Mouse (Mus musculus): ENCODE measurements around the gene Lrit2.

The Lrit2 gene

DNA sequence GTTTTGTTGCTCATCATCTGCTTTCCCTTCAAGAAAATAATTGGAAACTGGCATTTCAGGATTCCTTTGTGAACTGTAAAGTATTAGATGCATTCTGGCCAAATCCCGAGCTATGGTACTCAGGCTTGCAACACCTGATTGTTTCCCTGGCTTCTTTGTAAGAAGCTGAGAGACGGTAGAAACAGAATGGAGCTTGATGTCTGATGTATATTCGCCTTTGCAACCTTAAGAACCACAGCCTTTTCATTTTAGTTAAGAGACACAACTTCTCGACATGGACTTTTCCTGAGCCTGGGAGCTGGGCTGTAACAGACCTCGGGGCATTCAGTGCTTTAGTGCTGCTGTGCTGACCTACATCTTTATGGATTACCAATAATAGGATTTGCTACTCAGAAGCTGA is at the start of gene Lrit2:
Lrit2 (plus strand) TSS at position 301 of the 400 bp plus-strand sequence.
- DNase-seq: no peak

DNA sequence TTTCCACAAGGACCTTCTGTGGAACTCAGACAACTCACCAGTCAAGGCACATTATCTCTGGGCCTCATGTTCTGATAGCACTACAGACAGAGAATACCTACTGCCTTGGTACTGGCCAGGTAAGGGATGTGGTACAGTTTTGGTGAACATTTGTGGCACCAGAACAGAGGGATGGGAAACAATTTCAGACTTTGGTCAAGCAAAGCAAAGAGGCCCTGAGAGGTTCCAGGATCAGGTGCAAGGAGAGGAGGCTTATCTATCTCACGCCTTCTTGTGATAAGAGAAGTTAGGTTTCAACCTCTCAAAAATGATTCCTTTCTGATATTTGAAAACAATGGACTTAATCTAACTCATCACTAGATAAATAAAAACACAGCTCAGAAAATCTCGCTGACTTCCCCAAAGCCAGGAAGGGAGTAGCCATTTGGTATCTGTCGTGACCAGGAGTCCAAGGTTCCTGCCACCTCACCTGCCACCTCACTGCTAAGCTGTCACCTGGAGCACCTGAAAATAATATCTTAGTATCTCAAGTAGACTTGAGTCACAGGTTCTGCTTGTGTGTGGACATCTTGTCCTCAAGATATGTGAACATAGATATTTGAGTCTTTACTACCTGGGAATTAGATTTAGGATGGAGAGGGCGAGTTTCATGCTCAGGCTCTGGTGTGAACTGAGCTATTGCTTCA is 40.3 kb upstream of the Lrit2 start:
- no peak for DNase-seq

DNA sequence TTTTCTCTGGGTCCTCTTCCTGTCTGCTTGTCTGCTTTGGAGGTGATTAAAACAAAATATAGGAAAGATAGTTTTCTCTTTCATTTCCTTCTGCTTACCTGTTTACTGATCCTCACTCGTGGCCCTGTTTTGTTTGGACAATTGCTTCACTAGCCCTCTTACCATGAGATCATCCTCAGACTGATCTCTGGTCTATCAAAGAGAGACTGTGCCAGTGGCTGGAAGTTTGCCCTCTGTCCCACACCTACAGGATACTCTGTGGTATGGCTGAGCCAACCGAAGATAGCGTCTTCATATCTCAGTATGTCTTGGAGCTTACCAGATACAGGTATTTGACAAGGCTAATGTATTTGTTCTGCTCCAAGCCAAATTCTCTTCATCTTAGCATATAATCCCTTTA is 39.8 kb upstream of the Lrit2 start:
- no peak for DNase-seq

DNA sequence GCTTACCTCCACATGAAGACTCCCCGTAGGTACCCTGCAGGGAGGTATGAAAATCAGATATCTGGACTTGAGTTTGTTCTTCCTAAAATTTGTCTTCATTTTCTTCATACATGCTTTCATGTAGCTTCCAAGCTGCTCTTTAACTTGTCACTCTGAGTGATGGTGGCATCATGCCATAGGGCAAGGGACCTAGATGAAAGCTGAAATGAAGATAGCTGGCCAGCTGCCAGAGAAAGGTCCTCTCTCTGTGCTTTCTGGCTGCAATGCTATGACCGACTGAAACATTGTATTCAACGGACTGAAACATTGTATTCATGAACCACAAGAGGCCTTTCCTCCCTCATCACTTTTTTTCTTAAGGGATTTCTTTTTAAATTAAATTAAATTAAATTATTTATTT is 39.2 kb upstream of the Lrit2 start:
- DNase-seq: no peak

DNA sequence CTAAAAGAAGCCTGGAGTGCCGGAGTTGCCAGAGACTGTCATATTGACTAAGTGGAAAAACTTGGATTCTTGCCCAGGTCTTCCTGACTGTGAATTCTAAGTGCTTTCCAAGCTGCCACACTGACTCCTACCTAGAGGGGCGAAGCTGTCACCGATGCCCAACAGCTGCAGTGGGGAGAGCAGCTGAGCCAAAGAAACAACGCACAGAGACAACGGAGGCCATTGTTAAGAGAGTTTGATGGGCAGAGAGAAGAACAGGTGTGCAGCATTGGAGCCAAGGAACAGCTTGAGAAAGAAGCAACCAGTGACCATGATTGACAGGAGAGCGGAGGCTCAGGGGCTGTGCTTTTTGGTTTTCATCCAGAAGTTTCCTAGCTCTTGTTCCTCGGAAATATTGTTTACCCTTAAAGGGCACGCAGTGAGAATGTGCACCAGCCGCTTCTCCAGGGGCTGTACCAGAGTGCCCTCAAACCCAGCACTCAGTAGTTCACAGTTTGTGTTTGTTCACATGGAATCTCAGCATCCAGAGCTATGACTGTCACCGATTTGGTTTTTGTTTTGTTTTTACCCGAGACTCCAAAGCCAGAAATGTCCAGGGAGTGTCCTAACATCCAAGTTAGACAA is 35.1 kb upstream of the Lrit2 start:
- no peak for DNase-seq

DNA sequence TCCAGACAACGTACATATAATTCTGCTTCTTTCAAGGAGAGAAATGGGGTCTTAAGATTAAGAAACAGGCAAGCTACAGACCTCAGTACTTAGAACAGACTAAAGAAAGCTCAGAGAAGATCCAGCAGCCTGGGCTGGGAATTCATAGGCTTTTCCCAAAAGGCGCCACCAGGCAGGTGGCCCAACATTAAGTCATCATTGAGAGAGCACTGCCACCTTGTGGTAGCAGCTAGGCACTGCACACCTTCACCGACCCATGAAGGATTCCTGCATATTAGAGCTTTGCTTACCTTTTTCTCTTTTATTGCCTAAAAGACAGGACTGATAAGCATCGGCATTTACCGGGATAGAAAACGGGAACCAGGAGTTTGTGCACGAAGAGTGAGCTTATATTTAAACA is 34.5 kb upstream of the Lrit2 start:
- peak; percentile 35 to 45 for DNase-seq

DNA sequence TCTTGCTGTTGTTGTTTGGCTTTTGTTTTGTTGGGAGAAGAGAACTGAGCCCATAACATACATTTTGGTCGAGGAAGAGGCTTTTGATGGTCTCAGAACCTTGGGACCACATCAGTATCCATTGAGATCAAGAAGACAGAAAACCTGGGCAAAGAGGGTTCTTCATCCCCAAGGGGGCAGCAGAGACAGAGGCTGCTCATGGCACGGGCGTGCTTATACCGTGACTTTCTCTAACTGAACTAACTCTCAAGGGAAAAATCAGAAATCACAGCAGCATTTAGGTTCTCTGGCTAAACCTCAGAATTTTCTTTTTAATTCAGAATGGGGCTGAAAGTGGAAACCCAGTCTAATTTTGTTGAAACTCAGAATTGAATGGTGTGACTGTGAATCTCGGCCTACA is 33.3 kb upstream of the Lrit2 start:
- no peak for DNase-seq

DNA sequence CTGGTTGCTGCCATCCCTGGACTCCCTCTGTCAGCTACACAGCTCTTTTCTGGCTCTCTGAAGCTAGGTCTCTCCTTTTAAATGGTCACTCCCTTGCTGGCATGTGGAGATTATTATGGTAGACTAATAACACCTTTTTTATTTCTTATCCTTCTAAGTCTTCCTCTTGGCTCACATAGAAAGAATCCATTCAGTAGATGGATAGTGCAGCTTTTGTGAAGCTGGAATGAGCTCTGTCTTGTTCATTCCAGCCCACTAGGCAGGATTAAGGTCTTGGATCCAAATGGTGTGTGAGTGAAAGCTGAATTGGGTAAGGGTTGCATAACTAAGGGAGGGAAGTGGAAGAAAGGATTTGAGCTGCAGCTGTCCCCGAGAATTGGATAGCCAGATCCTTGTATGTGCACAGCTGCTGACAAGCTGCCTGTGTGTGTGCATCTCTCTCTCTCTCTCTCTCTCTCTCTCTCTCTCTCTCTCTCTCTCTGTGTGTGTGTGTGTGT is 18.8 kb upstream of the Lrit2 start, which contains the start of gene Rgr:
Rgr (minus strand) TSS at position 51 of the 497 bp plus-strand sequence.
- DNase-seq: no peak

DNA sequence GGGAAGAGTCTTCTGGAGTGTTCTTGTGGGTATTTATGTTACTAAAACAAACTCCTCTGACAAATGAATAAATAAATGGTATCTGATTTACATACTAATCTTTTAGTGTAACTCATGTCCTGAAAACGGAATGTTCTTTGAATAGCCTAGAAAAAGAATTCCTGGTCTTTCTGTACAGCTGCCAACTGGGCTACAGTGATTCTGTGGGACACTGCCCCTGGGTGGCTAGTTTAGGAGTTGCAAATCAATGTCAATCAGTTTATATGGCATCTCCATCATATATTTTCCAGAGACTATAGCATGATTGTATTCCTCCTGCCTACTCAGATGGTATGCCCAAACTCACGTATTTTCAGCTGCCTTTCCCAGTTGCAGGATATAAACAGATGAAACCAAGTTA is 2.9 kb upstream of the Lrit2 start:
- DNase-seq: no peak

DNA sequence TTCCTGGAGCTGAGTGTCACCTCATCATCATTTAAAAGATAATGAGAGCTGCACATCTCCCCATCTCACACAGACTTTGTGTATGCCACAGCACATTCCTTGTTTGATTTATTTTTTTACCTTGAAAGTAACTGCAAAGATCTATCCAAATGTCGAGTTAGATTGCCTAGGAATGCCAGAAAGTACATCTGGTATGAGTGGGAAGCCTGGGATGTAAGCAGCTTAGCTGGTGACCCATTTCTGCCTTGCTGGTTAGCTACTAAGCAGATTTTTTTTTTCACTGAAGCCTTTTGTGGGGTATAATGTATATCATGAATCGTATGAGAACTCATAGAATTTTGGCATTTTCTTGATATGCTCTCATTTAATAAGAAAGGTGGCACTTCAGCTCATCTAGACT is 1.1 kb upstream of the Lrit2 start:
- DNase-seq: no peak

DNA sequence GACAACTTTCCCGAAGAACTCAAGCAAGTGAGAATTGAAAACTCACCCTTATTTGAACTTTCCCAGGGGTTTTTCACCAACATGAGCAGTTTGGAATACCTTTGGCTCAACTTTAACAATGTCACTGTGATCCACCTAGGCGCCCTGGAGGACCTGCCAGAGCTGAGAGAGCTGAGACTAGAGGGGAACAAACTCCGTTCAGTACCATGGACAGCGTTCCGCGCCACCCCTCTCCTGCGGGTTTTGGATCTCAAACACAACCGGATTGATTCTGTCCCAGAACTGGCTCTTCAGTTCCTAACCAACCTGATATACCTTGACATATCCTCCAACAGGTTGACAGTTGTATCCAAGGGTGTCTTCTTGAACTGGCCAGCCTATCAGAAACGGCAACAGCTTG is 787 bp downstream of the Lrit2 start:
- peak; percentile 7 to 9 for DNase-seq

DNA sequence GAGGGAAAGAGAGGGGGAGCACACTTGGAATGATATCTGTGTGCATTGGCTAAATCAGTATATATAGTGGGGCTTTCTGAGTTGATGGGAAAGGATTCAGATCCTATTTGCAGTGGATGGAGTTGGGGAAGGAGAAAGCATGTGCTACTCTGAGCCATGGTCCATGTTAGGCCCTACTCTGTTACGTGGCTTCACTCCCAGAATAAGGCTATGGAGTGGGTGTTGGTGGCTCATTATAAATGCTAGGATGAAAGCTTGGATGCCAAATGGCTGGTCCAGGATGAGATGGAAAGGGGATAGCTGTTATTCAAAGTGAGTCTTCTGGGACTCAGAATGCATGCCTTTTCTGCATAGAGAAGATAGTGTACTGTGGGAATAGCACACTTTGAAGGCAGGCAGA is 13.0 kb downstream of the Lrit2 start:
- no peak for DNase-seq

DNA sequence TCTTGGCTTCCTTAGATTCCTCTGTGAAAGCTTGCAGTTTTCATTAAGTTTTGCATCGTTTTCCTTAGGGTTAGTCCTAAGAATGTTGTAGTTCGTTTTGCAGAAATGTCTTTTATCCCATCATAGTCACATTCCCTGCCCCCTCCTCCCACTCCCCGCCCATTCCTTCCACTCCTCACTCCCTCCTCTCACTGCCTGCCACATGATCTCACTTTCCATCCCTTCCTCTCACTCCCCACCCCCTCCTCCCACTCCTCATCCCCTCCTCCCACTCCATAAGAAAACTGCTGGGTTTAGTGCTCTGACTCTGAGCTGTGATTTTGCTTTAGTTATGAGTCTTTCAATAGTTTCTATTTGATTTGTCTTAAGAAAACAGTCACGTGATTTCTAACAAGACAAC is 16.0 kb downstream of the Lrit2 start:
- no peak for DNase-seq

DNA sequence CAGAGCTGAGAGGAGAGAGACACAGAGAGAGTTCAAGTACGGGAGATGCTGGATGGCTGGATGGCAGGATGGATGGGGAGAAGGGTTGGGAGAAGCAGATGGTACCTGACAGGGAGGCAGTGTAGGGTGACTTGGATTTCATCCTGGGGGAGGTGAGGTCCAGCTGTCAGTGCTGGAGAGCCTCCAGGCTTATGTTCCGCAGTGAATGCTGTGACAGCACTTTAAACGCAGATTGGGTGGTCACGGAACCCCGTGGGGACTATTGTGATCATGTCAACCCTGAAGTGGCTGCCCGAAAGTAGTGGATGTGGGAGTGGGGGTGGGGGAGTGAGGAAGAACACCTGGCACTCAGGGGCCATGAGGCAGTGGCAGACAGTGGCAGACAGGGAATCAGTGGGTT is 26.7 kb downstream of the Lrit2 start:
- no peak for DNase-seq

DNA sequence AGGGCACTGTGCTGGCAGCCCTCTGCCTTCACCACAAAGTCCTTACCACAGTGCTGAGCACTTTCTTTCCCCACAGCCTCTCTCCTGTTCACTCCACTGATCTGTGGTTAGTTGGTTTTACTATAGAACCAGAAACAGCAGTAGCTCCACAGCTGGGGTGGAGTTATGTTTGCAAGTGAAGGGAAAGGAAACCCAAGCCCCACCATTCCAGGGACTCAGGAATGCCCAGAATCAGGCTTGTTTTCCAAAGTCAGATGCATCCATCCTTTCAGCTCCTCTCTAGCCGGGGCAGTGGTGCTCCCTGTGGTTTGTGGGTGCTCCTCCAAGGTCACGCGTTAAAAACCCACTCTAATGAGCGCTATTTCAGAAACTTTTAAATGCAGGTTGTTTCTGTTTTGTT is 27.8 kb downstream of the Lrit2 start:
- DNase-seq: no peak

DNA sequence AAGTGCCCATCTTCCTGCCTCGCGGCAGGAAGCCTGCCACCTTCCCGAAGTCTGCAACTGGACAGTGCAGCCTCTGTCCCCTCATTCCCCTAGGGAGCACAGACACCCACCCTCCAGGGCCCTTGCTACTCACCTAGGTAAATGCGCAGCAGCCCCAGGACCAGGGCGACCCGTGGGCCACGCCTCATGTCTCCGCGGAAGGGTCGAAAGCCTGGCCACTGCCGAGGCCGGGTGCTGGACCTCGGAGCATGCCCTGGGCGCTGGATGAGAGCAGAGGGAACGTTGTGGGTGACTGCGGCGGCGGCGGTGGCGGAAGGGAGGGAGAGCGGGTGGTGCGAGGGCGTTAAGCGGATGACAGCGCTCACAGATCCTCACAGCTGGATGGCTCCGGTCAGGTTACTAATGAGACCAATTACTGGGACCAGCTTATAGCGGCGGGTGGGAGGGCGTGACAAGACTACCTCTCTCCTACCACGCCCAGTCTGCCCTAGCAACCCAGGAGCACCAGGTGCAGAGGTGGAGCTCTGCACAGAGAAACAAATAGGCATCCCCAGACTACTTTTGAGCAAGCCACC is 30.3 kb downstream of the Lrit2 start, which contains the start of gene Cdhr1:
Cdhr1 (minus strand) TSS at position 392 of the 575 bp plus-strand sequence.
- no peak for DNase-seq

DNA sequence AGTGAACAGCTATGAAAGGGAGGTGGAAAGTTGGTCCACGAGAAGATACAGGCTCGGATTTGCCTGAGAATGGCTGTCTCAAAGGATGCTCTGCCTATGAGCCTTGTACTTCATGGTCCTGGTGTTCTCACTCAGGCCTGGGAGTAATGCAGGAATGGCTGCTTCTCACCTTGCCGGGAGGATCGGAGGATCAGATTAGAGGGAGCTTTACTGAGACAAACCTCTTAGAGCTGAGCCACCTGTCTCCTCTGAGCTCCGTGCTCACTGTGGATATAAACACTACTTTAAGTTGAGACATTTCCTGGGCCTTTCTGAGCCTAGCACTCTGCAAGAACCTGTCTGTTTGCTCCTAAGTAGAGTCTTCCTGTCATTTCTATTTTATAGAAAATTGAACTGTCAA is 33.8 kb downstream of the Lrit2 start:
- no peak for DNase-seq

DNA sequence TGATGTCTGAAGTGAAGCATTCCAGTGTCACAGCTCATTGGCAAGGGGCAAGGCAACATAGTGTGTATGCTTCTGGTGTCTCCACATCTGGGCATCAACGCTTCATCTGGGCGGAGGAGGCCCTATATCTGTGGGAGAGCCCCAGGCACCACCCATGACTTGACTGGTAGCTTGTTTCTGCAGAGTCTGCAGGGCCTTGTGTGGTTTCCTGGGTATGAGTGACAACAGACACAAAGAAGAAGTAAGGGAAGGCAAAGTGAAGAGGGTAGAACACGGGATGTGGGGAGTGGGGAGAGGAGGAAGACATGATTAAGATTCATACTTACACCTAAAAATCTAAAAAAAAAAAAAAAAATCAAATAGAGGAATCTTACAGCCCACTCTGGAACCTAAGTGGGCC is 34.8 kb downstream of the Lrit2 start:
- DNase-seq: no peak

DNA sequence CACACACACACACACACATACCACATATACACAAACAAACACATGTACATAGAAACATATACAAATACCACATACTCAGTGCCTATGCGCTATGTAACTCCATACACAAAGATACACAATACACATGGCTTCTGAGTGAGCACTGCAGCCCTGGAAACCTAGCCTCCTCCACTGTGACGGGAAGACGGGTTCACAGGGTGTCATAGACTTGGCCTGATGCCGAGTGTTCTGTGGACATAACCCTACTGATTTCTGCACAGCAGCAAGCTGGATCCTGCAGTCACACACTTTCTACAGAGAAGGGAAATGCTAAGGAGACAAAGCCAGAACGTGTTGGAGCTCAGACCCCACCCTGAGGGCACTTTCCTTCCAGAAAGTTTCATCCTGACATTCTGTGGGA is 37.0 kb downstream of the Lrit2 start:
- no peak for DNase-seq

DNA sequence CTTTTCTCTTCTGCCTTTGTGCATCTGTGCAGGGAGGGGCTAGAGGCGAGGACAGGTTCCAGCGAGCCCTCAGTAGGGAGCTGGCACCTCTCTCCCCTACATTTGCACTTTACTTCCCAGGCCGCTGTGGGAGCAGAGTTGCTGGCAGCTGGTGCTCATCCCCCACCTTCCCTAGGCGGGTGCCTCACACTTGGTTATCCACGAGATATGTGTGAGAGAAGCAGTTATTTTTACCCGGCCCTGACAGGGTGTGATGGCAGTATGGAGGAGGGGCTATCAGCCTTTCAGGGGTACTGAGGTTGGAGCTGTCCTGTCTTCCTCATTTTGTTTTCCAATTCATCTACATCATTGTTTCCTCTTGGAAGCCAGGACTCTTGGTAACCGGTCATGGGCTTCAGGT is 38.1 kb downstream of the Lrit2 start:
- DNase-seq: no peak

DNA sequence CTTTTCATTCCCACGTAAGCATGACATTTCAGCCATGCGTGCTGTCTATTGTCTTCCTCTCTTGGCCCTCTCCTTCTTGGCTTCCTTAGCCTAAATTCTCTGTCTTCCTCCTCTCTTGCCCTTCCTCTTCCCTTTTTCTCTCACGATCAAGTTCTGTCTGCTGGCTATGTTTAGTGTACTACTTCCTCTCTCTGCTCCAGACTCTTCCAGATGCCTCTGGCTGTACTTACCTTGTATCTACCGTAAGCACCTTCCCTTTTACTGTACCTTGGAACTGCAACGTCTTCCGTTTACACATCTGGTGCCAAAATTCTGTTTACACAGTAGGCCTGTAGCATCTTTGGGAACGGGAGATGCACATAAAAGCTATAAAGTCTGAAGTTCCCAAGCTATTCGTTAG is 41.7 kb downstream of the Lrit2 start:
- DNase-seq: no peak

DNA sequence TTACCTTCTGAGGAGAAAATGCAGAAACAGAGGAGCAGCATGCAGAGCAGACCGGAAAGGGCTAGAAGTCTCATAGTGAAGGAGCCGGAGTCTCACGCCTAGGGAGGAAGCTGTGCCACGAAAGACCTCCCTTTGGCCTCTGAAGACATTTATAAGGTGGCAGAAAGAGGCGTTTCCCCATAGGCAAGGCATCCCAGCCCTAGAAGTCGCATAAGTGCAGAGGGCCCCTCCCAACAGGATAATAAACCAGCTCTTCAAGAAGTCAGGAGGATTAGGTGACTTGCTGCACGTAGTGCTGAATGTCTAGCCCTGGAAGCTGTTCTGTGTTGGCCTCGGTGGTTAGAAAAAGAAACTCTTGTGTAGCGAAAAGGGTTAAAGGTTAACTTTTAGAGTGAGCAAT is 42.2 kb downstream of the Lrit2 start:
- DNase-seq: no peak

DNA sequence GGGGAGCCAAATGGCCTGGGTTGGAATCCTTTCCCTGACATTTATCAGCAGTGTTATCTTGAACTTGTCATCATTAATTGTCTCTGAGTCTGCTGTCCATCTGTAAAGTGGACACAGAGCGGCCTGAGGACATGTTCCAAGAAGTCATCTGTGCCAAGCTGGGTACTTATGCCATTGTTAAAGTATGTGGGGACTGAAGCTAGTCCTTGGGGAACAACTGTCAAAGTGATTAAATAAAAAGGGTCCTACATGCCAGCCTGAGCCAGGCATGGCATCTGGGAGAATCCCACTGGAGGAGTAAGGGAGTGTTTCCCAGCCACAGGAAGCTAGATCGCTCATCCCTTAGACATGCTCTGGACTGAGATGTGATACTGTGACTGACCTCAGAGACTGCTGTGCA is 42.7 kb downstream of the Lrit2 start:
- no peak for DNase-seq

DNA sequence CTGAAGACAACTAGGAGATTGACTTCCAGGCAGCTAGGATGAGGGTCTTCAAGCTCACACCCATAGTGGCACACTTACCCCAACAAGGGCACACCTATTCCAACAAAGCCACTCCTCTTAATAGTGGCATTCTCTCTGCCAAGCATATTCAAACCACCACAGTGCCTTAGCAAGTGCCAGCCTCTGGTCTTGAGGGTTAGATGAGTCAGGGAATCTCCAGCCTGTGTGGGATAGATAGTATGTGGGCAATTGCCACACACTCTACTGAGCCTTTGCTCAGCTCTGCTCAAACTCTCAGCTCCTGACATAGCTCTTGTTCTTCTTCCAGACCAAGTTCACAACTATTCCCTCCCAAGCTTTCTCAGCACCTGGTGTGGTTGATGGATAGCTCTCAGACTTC is 43.6 kb downstream of the Lrit2 start:
- no peak for DNase-seq

Data from thymus, postnatal 36 days (tissue).